28 mouse cellular contexts compared by ENCODE assay signal in the genomic region with DNA sequence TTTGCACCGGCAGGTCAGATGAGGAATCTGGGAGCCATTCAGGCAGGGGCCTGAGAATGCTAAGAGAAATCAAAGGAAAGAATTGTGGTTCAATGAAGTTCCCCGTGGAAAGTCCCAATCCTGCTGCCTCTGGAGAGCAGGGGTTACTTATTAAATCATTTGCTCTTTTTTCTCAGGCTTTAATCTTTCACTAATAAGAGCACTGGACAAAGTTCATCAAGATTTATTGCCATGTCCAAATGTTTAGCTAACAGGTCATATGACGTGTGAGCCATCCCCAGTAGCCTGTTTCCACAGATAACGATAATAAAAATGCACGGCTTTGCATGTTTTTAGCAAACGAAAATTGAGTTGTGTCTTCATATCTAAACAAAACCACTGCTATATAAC.
DNase-seq lines count a peak whose midpoint lies in the region; ATAC-seq and TF ChIP-seq lines count a peak whose summit lies in the region.
"Had no signal": no experiment of that assay in that cellular context is flagged by ENCODE, and none has a peak within 500 bp of the region (broad histone marks: within the 10 kb centered on the region; RNA-seq: fewer than 3 reads in every experiment).

No protein-coding gene starts in this region.

- H3K4me1 ChIP-seq in heart, embryonic 10.5 days = no peaks in the 10 kb centered on the region
- H3K4me1 ChIP-seq in lung, embryonic 14.5 days (ENCODE audit: insufficient read depth) = no peaks in the 10 kb centered on the region
- H3K4me1 ChIP-seq in lung, adult 2 months (ENCODE audit: control insufficient read depth, insufficient read depth, low read length) = no peaks in the 10 kb centered on the region
- no peaks in the 10 kb centered on the region for H3K4me1 ChIP-seq in kidney, embryonic 16.5 days (ENCODE audit: insufficient read depth, low read length)
- H3K4me1 ChIP-seq in small intestine, adult 2 months (ENCODE audit: control insufficient read depth, insufficient read depth, insufficient read length, low read length) = peaks cover 15% of the 10 kb centered on the region; the same call in 1 of the 2 replicates
- H3K4me1 ChIP-seq in embryonic facial prominence, embryonic 10.5 days = no peaks in the 10 kb centered on the region
- H3K4me1 ChIP-seq: hindbrain, embryonic 10.5 days; lung, embryonic 15.5 days; midbrain, embryonic 10.5 days; midbrain, embryonic 15.5 days; neural tube, embryonic 15.5 days had no signal

- no peak overlapping the region for H3K9ac ChIP-seq in lung, embryonic 14.5 days
- H3K9ac ChIP-seq in kidney, embryonic 16.5 days (replicated peaks; ENCODE audit: low read length) = no peak overlapping the region
- H3K9ac ChIP-seq: liver, embryonic 14.5 days; lung, embryonic 15.5 days; midbrain, embryonic 15.5 days; neural tube, embryonic 15.5 days had no signal

- DNase-seq in heart, adult 11 months = peak; percentile 22
- no peak for DNase-seq in heart, embryonic 10.5 days (ENCODE audit: low spot score)
- DNase-seq in lung, embryonic 14.5 days = peak; percentile 10
- no peak for DNase-seq in lung, adult 2 months
- no peak for DNase-seq in gastrocnemius, adult 18-20 months (ENCODE audit: low spot score)
- DNase-seq in embryonic facial prominence, embryonic 10.5 days (ENCODE audit: low spot score) = no peak
- DNase-seq: adrenal gland, postnatal 14 days; cerebellum, adult 11 months; cerebellum, adult 9-11 months; heart, postnatal 14 days; layer of hippocampus, postnatal 36 days; left cerebral cortex, postnatal 4 days; retina, postnatal 1 day; right cerebral cortex, postnatal 14 days; thymus, postnatal 4 days had no signal

- no peaks in the 10 kb centered on the region for H3K27me3 ChIP-seq in heart, embryonic 10.5 days (ENCODE audit: insufficient read depth, poor library complexity, severe bottlenecking)
- H3K27me3 ChIP-seq in lung, embryonic 14.5 days (ENCODE audit: insufficient read depth, low read length) = no peaks in the 10 kb centered on the region
- H3K27me3 ChIP-seq in kidney, embryonic 16.5 days (ENCODE audit: insufficient read depth, low read length) = no peaks in the 10 kb centered on the region
- H3K27me3 ChIP-seq in small intestine, adult 2 months (ENCODE audit: control insufficient read depth, insufficient read depth, low read length) = no peaks in the 10 kb centered on the region
- no peaks in the 10 kb centered on the region for H3K27me3 ChIP-seq in embryonic facial prominence, embryonic 10.5 days (replicated peaks; ENCODE audit: low read depth, poor library complexity, severe bottlenecking)
- H3K27me3 ChIP-seq: lung, embryonic 15.5 days; midbrain, embryonic 15.5 days; neural tube, embryonic 15.5 days had no signal

- ATAC-seq in lung, embryonic 14.5 days (ENCODE audit: insufficient read depth) = no peak
- 0 out of 2 replicates have a peak, but pooled peaks have one; percentile 27 for ATAC-seq in kidney, embryonic 16.5 days (ENCODE audit: low FRiP score, low TSS enrichment)
- ATAC-seq: forebrain, embryonic 16.5 days; hindbrain, embryonic 16.5 days; midbrain, embryonic 15.5 days; Patski had no signal

- no peak for TF ChIP-seq CTCF in lung, embryonic 14.5 days (IDR thresholded peaks at IDR 0.05; ENCODE audit: low read depth)
- TF ChIP-seq CTCF in lung, adult 2 months (IDR thresholded peaks at IDR 0.05; ENCODE audit: insufficient read depth, low read length) = no peak
- no peak for TF ChIP-seq CTCF in small intestine, adult 2 months (IDR thresholded peaks at IDR 0.05; ENCODE audit: extremely low read depth, insufficient read length, insufficient replicate concordance, low read depth, low read length)

- 84% methylated on average over 6 of the region's 6 CpGs for WGBS in heart, embryonic 10.5 days
- 51% methylated on average over 6 of the region's 6 CpGs for WGBS in lung, embryonic 14.5 days
- WGBS in lung, adult 2 months = 68% methylated on average over 6 of the region's 6 CpGs
- WGBS in kidney, embryonic 16.5 days = 59% methylated on average over 6 of the region's 6 CpGs
- WGBS in small intestine, adult 2 months = 16% methylated on average over 6 of the region's 6 CpGs
- WGBS in embryonic facial prominence, embryonic 10.5 days = 90% methylated on average over 6 of the region's 6 CpGs

- no peak overlapping the region for H3K4me3 ChIP-seq in heart, embryonic 10.5 days
- H3K4me3 ChIP-seq in lung, embryonic 14.5 days (ENCODE audit: low read depth, low read length) = no peak overlapping the region
- H3K4me3 ChIP-seq in lung, adult 2 months (replicated peaks; ENCODE audit: extremely low read depth, low read depth, low read length) = no peak overlapping the region
- no peak overlapping the region for H3K4me3 ChIP-seq in kidney, embryonic 16.5 days (ENCODE audit: low read length)
- H3K4me3 ChIP-seq in small intestine, adult 2 months (ENCODE audit: low read depth, low read length) = peak overlapping the region; percentile 11; the same call in 1 of the 2 replicates
- no peak overlapping the region for H3K4me3 ChIP-seq in embryonic facial prominence, embryonic 10.5 days
- H3K4me3 ChIP-seq: erythroblast, embryonic 14.5 days; hindbrain, embryonic 10.5 days; lung, embryonic 15.5 days; midbrain, embryonic 10.5 days; midbrain, embryonic 15.5 days; neural tube, embryonic 15.5 days had no signal

- no peak overlapping the region for H3K27ac ChIP-seq in heart, embryonic 10.5 days
- H3K27ac ChIP-seq in lung, embryonic 14.5 days (ENCODE audit: low read depth) = no peak overlapping the region
- H3K27ac ChIP-seq in kidney, embryonic 16.5 days (ENCODE audit: low read length) = no peak overlapping the region
- peak overlapping the region; percentile 98 for H3K27ac ChIP-seq in small intestine, adult 2 months (ENCODE audit: insufficient read depth, low read depth, low read length)
- no peak overlapping the region for H3K27ac ChIP-seq in embryonic facial prominence, embryonic 10.5 days (replicated peaks)
- H3K27ac ChIP-seq: hindbrain, embryonic 10.5 days; liver, embryonic 14.5 days; lung, embryonic 15.5 days; midbrain, embryonic 10.5 days; midbrain, embryonic 15.5 days; neural tube, embryonic 15.5 days had no signal

- H3K36me3 ChIP-seq in heart, embryonic 10.5 days = no peaks in the 10 kb centered on the region
- no peaks in the 10 kb centered on the region for H3K36me3 ChIP-seq in lung, embryonic 14.5 days (ENCODE audit: insufficient read depth)
- no peaks in the 10 kb centered on the region for H3K36me3 ChIP-seq in kidney, embryonic 16.5 days (ENCODE audit: insufficient read depth, low read length)
- no peaks in the 10 kb centered on the region for H3K36me3 ChIP-seq in small intestine, adult 2 months (ENCODE audit: control insufficient read depth, insufficient read depth, low read length)
- no peaks in the 10 kb centered on the region for H3K36me3 ChIP-seq in embryonic facial prominence, embryonic 10.5 days (replicated peaks)
- H3K36me3 ChIP-seq: G1E; hindbrain, embryonic 10.5 days; lung, embryonic 15.5 days; midbrain, embryonic 10.5 days; midbrain, embryonic 15.5 days; neural tube, embryonic 15.5 days had no signal

- no peak overlapping the region for H3K4me2 ChIP-seq in lung, embryonic 14.5 days
- no peak overlapping the region for H3K4me2 ChIP-seq in kidney, embryonic 16.5 days (replicated peaks; ENCODE audit: low read depth, low read length)
- H3K4me2 ChIP-seq: lung, embryonic 15.5 days; midbrain, embryonic 15.5 days; neural tube, embryonic 15.5 days had no signal

- H3K9me3 ChIP-seq in heart, embryonic 10.5 days = no peaks in the 10 kb centered on the region
- H3K9me3 ChIP-seq in lung, embryonic 14.5 days (ENCODE audit: low read depth, low read length) = no peaks in the 10 kb centered on the region
- no peaks in the 10 kb centered on the region for H3K9me3 ChIP-seq in kidney, embryonic 16.5 days (ENCODE audit: low read length)
- no peaks in the 10 kb centered on the region for H3K9me3 ChIP-seq in embryonic facial prominence, embryonic 10.5 days
- H3K9me3 ChIP-seq: hindbrain, embryonic 10.5 days; lung, embryonic 15.5 days; midbrain, embryonic 10.5 days; midbrain, embryonic 15.5 days; neural tube, embryonic 15.5 days had no signal

- no peak for TF ChIP-seq POLR2A in lung, adult 2 months (IDR thresholded peaks at IDR 0.05; ENCODE audit: borderline replicate concordance, extremely low read depth, low read depth, low read length)
- no peak for TF ChIP-seq POLR2A in small intestine, adult 2 months (IDR thresholded peaks at IDR 0.05; ENCODE audit: low read depth, low read length)

Comparison
In these comparisons a context has a peak if more than half of its experiments do, and no peak if none do; other contexts are left out.
1. DNase-seq: peak in heart, adult 11 months (single experiment) and lung, embryonic 14.5 days (single experiment); none in heart, embryonic 10.5 days (single experiment), lung, adult 2 months (single experiment), gastrocnemius, adult 18-20 months (single experiment) and embryonic facial prominence, embryonic 10.5 days (single experiment).